Mouse (Mus musculus) adrenal gland, postnatal 36 days (tissue): ENCODE results near the gene Rell1. TPM values are rescaled to one million over a fixed set of nuclear protein-coding genes. Genes with fewer than 3 reads are reported as not detected.

Experiments
- DNase-seq, 2 experiments: peaks; one replicate each; pipeline ENCODE4 v3.0.0; 2021; ENCODE audit warnings: mixed read lengths in 1 of 2
- long read RNA-seq, 2 experiments: library from polyadenylated mRNA; stranded (forward); transcript quantifications; one replicate each; pipeline ENCODE4 v2.0.0; 2021; ENCODE audit warnings: borderline sequencing depth in 2 of 2
- total RNA-seq, 2 experiments: library from RNA; stranded (reverse); gene quantifications; 2 replicates each; pipeline ENCODE4 v1.2.3; 2021

Rell1 gene
- total RNA-seq: 10 to 100 TPM; 57.4 to 86.9 TPM
- long read RNA-seq, experiment 1, transcript Rell1-204 (7 exons, 3,241 nt): major isoform, 48 of 58 reads
- long read RNA-seq, experiment 1, partial matches to known transcripts: 2 of 58 reads
- long read RNA-seq, experiment 1, other reads (novel, unspliced or antisense): 7 of 58 reads
- long read RNA-seq, experiment 2, transcript Rell1-204 (7 exons, 3,241 nt): major isoform, 23 of 29 reads
- long read RNA-seq, experiment 2, partial matches to known transcripts: 2 of 29 reads
- long read RNA-seq, experiment 2, other reads (novel, unspliced or antisense): 4 of 29 reads

DNA sequence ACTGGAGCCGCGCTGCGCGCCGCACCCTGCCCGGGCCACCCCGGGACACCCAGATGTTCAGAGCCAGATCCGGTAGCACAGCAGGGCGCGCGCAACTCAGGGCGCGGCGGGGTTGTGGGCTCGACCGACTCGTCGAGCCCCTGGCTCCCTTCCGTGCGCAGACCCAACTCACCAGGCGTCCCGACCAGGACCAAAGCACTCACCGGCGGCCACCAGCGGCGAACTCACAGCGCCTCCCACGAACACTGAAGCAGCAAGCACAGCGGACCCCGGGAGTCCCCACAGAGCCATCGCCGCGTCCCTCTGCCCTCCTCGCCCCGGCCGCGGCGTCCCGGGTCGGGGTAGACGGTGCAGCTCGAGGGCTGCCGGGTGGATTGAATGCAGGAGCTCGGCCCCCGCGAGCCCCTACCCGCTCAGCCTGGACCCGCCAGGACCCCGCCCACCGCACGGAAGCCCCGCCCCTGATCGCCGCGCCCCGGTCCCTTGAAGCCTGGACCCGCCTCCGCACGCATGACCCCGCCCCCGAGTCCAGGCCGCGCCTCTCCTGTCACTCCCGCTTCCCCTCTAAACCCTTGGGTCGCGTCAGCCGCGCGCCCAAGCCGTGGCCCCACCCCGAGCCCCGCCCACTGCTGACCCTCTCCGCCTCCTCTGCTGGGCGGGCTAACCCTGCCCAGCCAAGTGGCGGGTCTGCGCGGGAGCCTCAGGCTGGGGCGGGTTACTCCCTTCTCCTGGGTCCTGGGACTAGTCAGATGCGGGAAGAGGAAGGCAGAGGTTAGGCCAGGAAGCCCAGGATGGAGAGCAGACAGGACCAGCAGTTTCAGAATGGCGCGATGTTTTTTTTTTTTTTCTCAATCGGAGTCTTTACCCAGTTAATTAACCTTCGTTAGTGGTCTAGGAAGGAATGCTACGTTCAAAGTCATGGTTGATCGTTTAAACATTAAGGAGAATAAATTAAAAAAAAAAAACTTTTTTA lies at the start of gene Rell1:
Gene Rell1, minus strand, starts transcription at position 455 of the 973 bp plus-strand sequence.
- DNase-seq: peak; percentile 100

DNA sequence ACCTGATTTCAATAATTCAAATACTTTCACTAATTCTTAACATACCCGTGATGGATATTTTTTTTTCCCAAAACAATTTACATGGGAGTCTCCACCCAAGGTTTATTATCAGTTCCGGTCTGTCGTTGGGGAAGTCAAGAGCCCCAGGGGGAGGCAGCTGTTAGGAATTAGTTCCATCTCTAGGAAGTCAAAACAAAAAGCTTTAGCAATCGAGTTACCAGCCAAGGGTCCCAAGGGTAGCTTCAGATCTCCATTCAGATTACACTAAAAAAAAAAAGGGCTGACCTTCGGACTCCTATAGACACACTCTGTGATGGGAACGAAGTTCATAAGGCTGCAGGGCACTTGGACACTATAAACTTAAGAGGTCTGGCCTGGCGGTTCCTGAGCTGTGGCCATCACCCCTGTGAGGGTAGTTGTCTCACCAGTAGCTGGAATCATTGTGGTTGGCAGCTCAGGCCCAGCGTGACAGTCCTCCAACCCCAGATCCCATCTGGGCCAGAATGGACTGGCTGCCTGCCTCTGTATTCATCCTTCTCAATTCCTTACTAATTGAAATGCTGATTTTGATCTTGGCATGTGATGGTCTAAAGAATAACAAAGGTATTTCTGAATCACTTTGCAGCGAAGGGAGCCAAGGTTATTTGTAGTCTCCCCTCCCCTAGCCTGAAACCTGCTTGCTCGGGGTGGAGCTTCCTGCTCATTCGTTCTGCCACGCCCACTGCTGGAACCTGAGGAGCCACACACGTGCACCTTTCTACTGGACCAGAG lies 44.1 kb upstream of the Rell1 start:
- DNase-seq: no peak

DNA sequence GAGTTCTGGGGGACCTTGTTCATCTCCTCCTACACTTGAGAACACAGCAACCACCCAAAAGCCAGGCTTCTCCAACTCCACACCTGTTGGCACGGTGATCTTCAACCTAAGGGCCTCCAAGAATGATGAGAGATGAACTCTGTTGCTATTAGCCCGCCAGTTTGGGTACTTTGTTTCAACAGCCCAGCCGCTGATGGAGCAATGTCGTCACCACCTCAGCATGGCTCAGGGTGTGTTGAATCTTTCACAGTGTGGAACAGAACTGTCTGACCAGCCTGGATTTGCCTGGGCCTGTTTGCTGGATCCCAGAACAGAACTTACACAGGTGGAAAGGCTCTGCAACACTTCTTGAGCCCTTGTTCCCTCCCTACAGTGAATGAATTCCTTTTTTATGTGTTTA lies 37.9 kb upstream of the Rell1 start:
- DNase-seq: no peak

DNA sequence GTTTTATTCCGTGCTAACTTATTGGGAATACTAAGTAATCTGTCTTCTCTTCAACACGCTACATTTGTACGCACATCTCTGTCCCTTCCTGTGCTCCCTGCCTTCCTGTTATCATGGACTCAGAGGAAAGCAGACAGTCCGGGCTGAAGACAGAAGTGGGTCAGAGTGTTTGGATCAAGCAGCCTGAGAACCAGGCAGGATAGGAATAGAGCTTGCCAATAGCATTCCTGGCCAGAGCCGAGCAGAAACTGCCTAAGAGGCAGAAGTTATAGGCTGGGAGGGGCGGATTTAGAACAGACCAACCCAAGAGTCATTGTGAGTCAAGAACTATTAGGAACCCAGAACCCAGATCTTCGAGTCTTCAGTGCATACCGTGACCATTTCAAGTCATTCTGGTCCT lies 34.6 kb upstream of the Rell1 start:
- no peak for DNase-seq

DNA sequence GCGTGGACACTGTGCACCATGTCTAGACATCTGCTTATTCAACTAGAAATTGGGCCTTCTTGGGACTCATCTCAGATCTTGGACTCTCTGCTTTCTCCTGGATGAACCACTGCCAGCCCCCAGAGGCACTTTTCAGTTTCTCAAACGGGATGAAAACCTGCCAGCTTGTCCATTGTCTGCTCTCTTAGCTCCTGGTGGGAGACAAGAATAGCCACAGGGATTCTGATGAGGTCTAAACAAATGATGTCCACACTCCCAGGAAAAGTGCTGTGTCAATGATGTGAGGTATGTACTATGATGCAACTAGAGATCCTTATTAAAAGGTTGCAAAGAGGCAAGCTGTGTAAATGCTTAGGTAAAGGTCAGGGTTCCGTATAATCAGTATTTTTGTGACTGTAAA lies 25.2 kb upstream of the Rell1 start:
- DNase-seq: no peak

DNA sequence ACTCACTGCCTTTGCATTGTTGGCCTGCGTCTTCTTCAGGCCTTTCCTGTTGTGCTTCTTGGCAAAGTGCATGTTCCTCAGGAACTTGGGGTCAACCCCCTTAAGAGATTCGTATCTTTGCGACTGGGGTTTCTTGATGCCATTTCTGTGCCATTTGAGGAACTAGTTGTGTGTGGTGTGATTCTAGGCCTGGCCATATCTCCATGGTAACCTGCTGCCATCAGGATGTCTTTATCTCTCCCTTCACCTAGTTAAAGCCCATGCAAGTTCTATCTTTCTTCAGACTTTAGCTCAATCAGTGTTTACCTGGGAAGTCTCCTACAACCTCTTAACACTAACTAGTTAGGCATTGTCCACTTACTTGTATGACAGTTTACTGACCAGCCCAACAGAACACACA lies 22.0 kb upstream of the Rell1 start:
- DNase-seq: no peak

DNA sequence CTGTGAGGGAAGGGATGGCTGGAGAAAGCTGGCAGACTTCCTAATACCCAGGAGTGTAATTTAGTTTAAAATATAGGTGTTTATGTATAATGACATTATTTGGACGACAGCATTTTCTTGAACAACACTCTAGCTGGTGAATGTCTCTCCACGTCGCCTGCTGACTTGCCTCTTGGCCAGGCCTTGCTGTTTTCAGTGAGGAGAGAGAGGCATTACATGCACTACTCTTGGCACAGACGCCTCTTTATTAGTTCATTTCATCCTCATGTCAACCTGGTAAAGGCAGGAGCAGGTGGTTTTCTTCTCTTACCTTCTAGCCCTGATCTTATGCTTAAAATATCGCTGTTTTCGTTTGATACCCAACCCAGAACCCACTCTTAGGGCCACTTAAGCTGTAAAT lies 17.6 kb upstream of the Rell1 start:
- no peak for DNase-seq

DNA sequence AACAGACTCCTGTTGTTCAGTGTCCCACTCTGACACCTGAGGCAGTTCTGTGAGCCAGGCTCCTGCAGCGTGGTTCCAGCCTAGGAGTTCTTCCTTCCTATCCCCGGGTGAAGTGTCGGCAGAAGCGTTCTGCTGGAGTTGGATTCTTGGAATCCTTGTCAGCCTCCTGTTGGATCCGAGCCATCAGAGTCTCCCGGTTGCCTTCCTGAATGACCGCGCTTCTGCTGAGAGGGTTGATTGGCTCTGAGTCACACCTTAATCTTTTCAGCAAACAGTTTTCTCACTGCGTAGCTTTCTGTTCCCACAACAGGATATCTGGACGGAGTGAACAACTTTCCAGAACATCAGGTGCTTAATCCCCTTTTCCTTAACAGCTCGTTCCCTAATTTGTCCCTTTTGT lies 13.6 kb upstream of the Rell1 start:
- peak; percentile 58 to 61 for DNase-seq

DNA sequence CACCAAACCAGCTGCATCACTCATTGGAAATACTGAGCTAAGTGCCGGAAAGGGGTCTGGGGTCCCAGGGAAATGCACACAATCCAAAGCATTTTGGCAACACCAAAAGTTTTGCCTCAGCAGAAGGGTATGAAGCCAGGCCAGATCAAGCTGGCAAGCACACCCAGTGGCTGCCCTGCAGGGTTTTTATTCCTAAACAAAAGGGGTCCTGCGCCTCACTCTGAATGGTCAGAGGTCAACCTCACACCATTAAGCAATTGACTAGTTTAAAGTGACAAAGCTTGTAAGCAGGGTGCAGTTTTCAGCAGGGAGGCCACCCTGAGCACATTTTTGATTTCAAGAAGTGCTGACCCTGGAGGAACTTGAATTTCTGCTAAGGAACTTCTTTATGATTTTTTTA lies 2.3 kb upstream of the Rell1 start:
- DNase-seq: no peak

DNA sequence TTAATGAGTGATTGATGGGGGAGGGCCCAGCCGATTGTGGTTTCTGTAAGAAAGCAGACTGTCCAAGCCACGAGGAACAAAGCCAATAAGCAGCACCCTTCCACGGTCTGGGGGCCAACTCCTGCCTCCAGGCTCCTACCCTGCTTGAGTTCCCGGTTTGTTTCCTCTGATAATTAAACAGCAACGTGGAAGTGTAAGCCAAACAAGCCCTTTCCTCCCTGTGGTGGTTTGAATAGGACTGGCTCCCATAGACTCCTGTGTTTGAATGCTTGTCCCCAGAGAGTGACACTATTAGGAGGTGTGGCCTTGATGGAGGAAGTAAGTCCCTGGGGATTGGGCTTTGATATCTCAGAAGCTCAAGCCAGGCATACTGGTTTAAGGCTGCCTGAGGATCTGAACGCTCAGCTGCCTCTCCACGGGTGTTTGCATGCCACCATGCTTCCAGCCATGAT lies 1.6 kb upstream of the Rell1 start:
- DNase-seq: no peak

DNA sequence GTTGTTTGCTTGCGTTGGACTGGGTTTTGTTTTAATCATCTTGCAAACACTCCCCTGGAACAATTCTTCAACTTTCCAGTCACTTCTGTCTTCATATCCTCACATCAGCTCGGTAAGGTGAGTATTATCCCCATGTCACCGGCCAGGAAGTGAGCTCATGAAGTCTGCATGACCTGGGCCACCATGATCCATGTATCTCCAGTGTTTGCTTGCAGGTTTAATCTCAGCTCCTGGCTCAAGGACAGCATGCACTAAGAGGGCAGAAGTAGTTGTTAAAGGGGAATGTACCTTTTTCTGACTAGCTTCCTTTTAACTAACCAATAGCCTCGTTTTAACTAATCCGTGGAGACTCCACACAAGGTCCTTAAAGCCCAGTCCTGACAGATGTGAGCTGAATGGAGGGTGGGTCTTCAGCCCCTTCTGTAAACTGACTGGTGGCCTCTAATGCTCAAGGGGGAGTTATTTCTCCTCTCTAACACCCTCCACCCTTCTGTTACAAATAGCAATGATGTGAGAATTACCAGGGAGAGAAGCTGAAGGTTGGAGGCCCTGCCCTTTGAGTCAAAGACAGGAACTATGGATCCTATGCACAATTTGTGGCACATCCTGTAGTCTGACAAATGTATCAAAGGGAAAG lies 897 bp upstream of the Rell1 start:
- DNase-seq: peak in 1 of 2 experiments; percentile 34

DNA sequence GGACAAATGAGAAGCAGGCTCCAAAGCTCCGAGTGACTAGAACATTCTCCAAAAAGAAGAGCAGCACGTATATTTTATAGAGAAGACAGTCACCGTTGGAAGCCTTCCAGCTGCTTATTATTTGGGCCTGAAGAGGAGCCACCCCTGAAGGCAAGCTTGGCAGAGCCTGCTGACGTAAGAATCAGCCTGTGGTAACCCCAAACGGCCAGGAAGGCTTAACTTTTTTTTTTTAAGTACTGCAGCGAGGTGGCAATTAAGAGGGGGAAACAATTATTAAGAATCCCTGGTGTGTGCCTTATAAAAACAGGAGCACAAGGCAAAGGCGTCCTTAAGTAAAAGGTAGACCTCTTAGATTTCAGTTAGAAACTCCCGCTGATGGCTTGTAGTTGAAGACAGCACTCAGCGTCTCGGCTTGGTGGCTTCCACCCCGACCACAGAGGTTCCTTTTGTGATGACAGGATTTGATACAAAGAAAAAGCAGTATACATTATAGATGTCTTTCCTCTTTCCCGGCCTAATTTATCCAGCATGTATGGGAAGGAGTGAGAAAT lies 1.0 kb downstream of the Rell1 start:
- DNase-seq: peak; percentile 54 to 62

DNA sequence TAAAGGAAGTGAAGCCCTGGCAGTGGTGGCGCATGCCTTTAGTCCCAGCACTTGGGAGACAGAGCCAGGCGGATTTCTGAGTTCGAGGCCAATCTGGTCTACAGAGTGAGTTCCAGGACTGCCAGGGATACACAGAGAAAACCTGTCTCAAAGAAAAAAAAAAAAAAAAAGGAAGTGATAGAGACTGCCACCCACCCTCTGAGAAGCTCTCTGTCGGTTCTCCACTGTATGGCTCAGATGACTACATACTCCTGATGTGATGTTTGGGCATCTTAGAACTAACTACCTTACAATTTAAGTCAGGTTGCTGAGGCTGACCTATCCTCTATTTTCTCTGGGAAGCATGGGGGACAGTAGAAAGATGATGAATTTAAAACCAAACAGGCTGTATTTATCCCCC lies 2.3 kb downstream of the Rell1 start:
- no peak for DNase-seq

DNA sequence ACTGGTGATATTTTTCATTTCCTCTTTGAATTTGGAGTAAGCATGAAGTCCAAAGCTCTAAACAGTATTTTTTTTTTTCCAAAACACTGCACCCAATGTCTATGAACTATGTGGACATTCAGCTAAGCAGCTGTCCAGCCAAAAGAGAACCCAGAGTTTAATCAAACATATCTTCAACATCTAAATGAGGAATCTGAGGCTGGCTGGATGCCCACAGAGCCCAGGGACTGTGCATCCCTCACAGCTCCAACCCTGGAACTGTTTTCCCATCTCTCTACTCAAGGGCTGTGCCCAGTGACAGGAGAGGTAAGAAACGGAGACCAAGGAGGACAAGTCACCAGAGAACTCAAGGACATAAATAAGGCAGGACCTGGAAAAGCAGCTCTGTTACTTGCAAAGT lies 2.8 kb downstream of the Rell1 start:
- DNase-seq: no peak

DNA sequence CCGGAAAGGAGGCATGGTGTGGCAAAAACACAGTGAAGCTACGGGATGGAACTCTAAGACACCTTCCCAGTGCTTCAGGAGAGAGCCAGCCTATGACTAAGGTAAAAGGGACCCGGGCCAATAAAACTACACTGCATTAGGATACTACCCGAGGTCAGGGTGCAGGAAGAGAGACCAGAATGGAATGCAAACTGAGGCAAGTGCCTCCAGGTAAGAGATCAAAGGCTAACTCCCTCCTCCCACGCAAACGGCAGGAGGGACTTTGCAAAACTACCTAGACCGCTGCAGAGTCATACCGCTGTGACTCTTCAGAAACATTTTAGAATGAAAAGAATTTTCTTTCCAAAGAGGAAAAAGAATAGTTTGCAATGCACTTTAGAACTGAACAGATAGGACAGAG lies 4.1 kb downstream of the Rell1 start:
- DNase-seq: no peak

DNA sequence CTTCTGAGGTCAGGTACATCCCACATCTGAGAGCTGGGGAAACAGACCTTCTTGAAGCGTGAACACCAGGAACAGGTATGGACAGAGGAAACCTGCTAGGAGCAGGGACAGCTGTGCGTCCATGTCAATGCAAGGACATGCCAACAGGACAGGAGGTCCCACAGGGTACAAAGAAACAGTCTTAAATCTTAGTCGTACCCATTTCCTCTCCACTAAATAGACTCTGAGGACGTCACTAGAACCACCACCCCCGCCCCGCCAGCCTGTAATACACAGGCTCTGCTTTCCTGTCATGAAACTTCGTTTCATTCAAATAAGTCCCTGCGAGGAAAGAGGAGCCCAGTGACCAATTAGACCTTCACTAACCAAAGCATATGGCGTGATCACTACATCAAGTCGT lies 7.0 kb downstream of the Rell1 start:
- no peak for DNase-seq

DNA sequence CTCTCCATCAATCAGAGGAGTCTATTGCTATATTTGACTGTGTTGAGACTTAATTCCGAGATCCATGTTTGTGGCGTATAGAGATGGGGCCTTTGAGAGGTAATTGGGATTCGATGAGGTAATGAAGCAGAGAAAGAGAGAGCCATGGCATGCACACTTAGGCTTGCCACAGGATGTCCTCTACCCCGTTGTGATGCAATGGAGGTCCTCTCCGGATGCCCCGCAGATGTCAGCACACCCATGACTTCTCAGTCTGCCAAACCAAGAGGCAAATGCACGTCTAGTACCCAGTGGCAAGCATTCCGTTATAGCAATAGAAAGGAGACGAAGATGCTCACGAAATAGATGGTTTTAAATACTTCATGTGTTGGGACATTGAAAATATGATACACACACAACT lies 8.1 kb downstream of the Rell1 start:
- no peak for DNase-seq

DNA sequence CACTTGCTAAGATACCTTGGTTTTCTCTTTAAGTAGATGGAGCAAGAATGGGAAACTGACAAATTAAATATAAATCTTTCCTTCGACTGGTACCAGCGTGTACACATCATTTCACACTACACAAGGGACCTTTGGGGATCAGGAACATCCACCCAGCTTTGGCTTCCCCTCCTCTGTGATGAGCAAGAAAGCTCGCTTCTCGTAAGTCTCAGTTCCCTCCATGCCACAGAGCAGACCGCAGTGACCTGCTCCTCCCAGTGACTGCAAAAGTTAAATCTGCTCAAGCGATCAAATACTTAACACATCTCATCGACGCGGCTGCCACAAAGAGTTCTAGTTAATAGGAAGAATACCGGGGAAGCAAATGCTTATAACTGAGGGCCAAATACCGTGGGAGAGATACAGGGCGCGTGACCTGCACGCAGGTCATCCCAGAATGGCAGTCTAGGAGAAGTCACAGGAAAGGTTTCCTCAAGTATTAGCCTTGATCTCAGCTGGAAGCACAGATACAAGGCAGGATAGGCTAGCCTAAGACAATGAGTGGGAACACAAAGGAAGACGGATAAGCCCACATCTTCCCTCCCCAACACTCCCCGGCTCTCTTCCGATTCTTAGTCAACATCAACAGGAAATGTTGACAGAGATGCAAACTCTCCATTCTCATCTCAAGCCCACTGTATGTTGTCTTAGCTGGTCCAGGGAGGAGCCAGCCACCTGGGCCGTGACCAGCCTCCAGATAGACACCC lies 9.6 kb downstream of the Rell1 start:
- no peak for DNase-seq

DNA sequence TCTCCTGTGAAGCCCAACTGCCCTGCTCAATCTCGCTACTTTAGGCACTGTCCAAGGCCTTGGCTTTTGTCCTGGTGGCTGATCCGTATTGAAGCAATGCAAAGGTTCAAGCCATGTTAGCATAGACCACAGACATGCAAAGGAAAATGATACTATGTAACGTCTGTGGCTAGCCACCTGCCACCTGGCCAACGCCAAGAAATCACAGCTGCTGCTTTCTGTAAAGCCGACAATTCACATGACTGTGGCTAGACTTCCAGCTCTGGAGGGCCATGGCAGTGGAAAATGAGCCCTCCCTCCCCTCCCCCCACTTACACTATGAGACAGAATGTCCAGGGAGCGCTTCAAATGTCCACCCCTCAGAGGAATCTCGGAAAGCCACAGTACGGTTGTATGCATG lies 11.1 kb downstream of the Rell1 start:
- no peak for DNase-seq

DNA sequence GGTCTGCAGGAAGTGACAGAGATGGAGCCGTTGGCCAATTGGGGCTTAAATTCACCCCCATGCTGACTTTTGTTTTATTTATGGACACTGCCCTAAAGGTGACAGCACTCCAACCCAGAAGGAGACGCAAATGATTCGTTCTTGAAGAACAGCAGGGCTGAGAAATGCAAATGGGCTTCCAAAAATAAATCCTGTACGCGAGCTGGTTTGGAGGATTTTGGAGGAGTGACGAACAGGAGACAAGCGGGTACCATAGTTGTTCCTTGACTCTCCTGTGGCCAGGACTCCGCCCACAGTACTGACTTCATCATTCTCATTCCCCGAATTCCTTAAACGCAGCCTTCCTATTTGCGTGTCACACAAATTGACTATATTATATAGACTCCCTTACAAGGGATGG lies 12.3 kb downstream of the Rell1 start:
- DNase-seq: no peak

DNA sequence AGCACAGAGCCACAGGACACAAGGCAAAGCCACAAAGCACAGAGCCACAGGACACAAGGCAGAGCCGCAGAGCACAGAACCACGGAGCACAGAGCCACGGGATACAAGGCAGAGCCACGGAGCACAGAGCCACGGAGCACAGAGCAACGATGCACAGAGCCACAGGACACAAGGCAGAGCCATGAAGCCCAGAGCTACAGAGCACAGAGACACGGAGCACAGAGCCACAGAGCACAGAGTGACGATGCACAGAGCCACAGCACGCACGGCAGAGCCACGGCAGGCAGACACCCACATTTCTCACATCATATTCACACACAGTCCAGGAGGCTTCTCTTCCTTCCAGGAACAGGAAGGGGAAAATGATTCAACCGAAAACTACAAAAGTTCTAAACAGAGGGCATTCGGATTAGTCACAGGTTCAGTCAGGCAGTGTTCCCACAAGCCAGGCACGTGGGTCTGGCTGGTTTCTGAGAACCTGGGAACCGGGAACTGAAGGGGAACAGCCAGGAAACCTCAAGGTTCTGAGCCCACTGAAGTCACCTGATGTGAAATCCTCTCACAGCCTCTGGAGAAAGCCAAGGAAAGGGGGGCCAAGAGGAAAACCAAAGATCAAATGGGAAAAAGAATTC lies 15.2 kb downstream of the Rell1 start:
- DNase-seq: peak; percentile 65 to 74
